Mouse (Mus musculus) myocyte (in vitro differentiated cells): ENCODE results near the gene Gm21969. TPM values are rescaled to one million over a fixed set of nuclear protein-coding genes. Genes with fewer than 3 reads are reported as not detected.
A peak's percentile ranks its signal among the peaks of the same experiment; 100 is the strongest.

Experiments
- H3K27me3 ChIP-seq: one replicate; pipeline ENCODE4 v1.6.1; 2011; ENCODE audit not compliant: control insufficient read depth, insufficient read depth, insufficient read length
- H3K36me3 ChIP-seq: one replicate; pipeline ENCODE4 v1.6.1; 2011; ENCODE audit not compliant: control insufficient read depth, insufficient read depth
- H3K4me2 ChIP-seq: one replicate; pipeline ENCODE4 v1.6.1; 2011; ENCODE audit warnings: low read depth, control low read depth
- H3K4me3 ChIP-seq: one replicate; pipeline ENCODE4 v1.5.1; 2011; ENCODE audit warnings: mild to moderate bottlenecking, control low read depth, moderate library complexity
- H3K79me2 ChIP-seq: one replicate; pipeline ENCODE4 v1.6.1; 2011; ENCODE audit not compliant: control insufficient read depth, insufficient read depth
- H3ac ChIP-seq: one replicate; pipeline ENCODE4 v1.6.1; 2011; ENCODE audit not compliant: control insufficient read depth, insufficient read length
- CEBPB ChIP-seq: IDR thresholded peaks from 2 replicates; pipeline ENCODE4 v1.6.1; 2011; ENCODE audit warnings: mild to moderate bottlenecking, moderate library complexity; ENCODE audit not compliant: poor library complexity, insufficient read depth, severe bottlenecking
- E2F4 ChIP-seq: IDR thresholded peaks from one replicate; pipeline ENCODE4 v1.6.1; 2011; ENCODE audit warnings: mild to moderate bottlenecking, control low read depth, moderate library complexity; ENCODE audit not compliant: insufficient read depth
- MAX ChIP-seq: IDR thresholded peaks from one replicate; pipeline ENCODE4 v1.6.1; 2011; ENCODE audit warnings: low read depth, mild to moderate bottlenecking, control low read depth
- MYOD1 ChIP-seq, 3 experiments: IDR thresholded peaks; one replicate each; pipeline ENCODE4 v1.6.1; 2011; ENCODE audit warnings: control low read depth in 2 of 3, low read depth in 2 of 3, mild to moderate bottlenecking in 2 of 3, moderate library complexity in 1 of 3; ENCODE audit not compliant: insufficient read length in 2 of 3, control insufficient read depth in 1 of 3
- MYOG ChIP-seq, 3 experiments: IDR thresholded peaks; one replicate each; pipeline ENCODE4 v1.6.1; 2011; ENCODE audit warnings: control low read depth in 2 of 3, low read depth in 2 of 3, mild to moderate bottlenecking in 2 of 3; ENCODE audit not compliant: insufficient read length in 2 of 3, control insufficient read depth in 1 of 3, insufficient read depth in 1 of 3
- POLR2A ChIP-seq: IDR thresholded peaks from one replicate; pipeline ENCODE4 v1.6.1; 2011; ENCODE audit warnings: low read depth, mild to moderate bottlenecking, control low read depth, moderate library complexity; ENCODE audit not compliant: insufficient read length
- POLR2AphosphoS2 ChIP-seq: IDR thresholded peaks from one replicate; pipeline ENCODE4 v1.6.1; 2011; ENCODE audit warnings: low read depth, control low read depth; ENCODE audit not compliant: insufficient read length
- REST ChIP-seq: IDR thresholded peaks from one replicate; pipeline ENCODE4 v1.6.1; 2011; ENCODE audit warnings: mild to moderate bottlenecking, control low read depth, moderate library complexity; ENCODE audit not compliant: insufficient read depth, insufficient read length
- SRF ChIP-seq: IDR thresholded peaks from one replicate; pipeline ENCODE4 v1.6.1; 2011; ENCODE audit warnings: low read depth; ENCODE audit not compliant: control insufficient read depth, insufficient read length
- TCF12 ChIP-seq: IDR thresholded peaks from one replicate; pipeline ENCODE4 v1.6.1; 2011; ENCODE audit warnings: mild to moderate bottlenecking, control low read depth; ENCODE audit not compliant: poor library complexity, insufficient read depth, severe bottlenecking
- TCF3 ChIP-seq: IDR thresholded peaks from one replicate; pipeline ENCODE4 v1.6.1; 2011; ENCODE audit warnings: low read depth, control low read depth; ENCODE audit not compliant: insufficient read length
- USF1 ChIP-seq: IDR thresholded peaks from one replicate; pipeline ENCODE4 v1.6.1; 2011; ENCODE audit warnings: low read depth, mild to moderate bottlenecking, control low read depth, moderate library complexity
- polyA plus RNA-seq: library from polyadenylated mRNA; unstranded; fragments of >200 nt; fragmentation: generic; extraction: Trizol; gene quantifications from one replicate; pipeline ENCODE4 v1.2.1, GENCODE M21; 2012; ENCODE audit warnings: missing spikeins

Gm21969 gene
- polyA plus RNA-seq, 1 experiment = 0.06 TPM

DNA sequence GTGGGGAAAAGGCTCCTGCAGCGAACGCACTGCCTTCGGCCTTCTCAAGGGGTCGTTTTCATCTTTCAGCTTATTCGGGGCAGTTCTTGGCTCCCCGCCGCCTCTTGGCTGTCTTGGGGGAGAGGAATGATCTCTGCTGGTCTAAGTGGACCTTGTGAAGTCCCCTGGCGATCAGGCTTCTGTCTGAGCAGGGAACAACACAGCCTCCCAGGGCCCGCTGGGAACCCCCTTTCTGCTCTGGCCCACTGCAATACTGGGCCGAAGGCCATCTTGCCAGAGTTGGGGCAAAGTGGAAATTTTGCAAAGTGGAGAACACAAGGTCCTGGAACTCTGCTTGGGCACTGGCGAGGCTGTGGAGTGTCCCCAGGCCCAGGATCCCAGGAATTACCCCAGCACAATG is 18.3 kb upstream of the Gm21969 start:
- peaks cover 84% of the 10 kb centered on the region for H3K79me2 ChIP-seq
- H3K27me3 ChIP-seq = no peaks in the 10 kb centered on the region
- no peak overlapping the region for H3ac ChIP-seq
- no peaks in the 10 kb centered on the region for H3K36me3 ChIP-seq
- H3K4me3 ChIP-seq = no peak overlapping the region
- peak overlapping the region; percentile 18 for H3K4me2 ChIP-seq
- TF ChIP-seq USF1 = no peak
- no peak for TF ChIP-seq E2F4
- no peak for TF ChIP-seq REST
- no peak for TF ChIP-seq CEBPB
- TF ChIP-seq SRF = no peak

DNA sequence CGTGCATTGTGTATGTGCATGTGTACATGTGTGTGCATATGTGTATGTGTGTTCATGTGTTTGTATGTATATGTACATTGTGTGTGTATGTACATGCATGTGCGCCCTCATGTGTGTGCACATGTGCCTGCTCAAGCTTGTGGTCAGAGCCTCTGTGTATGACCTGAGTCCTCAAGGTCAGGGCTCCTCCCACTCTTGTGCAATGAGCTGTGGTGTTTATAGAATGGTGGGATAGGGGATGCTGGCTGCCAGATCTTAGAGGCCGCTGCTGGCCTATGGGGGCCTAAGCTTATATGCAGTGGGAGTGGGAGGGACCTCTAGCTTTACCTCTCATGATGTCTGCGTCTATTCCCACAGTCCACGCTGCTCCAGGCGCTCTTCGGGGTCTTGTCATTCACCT is 17.3 kb upstream of the Gm21969 start:
- Histone ChIP-seq H3K79me2 (peaks cover 85% of the 10 kb centered on the region), H3K27me3 (no peaks in the 10 kb centered on the region), H3ac (no peak overlapping the region), H3K36me3 (no peaks in the 10 kb centered on the region), H3K4me2 (no peak overlapping the region), H3K4me3 (no peak overlapping the region)
- TF ChIP-seq SRF = no peak
- TF ChIP-seq CEBPB = peak; percentile 53; the same call in 1 of the 2 replicates

DNA sequence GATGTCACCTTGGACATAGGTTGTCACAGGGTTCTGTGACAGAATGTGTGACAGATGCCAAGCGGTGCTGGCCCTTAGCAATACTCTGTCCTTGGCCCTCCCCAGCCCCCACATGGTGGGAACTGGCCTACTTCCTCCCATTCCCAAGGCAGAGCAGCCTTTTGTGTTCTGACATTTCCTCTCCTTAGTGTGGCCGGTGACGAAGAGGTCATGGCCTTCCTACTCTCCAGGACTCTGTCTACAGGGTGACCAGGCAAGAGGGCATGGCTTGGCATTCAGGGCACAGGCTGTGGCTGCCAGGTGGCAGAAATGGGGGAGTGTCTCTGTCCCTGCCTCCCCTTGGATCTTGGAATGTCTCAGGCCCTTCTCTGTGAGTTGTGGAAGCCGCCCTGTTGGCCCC is 15.6 kb upstream of the Gm21969 start:
- H3K79me2 ChIP-seq = peaks cover 88% of the 10 kb centered on the region
- H3ac ChIP-seq = no peak overlapping the region
- H3K4me3 ChIP-seq = no peak overlapping the region
- H3K36me3 ChIP-seq = no peaks in the 10 kb centered on the region
- peak in 1 of 3 experiments; percentile 30 for TF ChIP-seq MYOD1 (IDR thresholded peaks at IDR 0.05; ENCODE audit: control insufficient read depth in 1 of 3, insufficient read length in 2 of 3, low read depth in 2 of 3)
- TF ChIP-seq MYOG (IDR thresholded peaks at IDR 0.05; ENCODE audit: control insufficient read depth in 1 of 3, insufficient read depth in 1 of 3, insufficient read length in 2 of 3, low read depth in 2 of 3) = peak in 1 of 3 experiments; percentile 45
- TF ChIP-seq REST = no peak
- peak overlapping the region; percentile 47 for H3K4me2 ChIP-seq
- no peaks in the 10 kb centered on the region for H3K27me3 ChIP-seq

DNA sequence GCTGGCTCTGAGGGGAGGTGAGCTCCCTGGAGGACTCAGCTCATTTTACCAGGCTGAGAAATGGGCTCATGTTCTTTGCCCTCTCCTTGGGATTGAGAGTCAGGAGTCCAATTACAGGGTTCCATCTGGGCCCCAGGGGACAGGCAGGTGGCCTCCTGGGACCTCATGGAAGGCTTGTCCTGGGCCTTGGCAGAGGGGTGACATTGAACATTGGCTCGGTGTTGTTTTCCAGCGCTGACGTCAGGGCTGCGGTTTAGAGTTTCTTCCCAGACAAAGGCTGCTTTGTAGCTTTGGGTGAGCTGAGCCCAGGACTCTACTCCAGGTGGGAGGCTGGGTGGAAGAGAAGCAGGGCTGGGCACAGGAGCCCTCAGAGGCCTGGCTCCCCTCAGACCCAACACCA is 15.2 kb upstream of the Gm21969 start:
- peak in 1 of 3 experiments; percentile 5 for TF ChIP-seq MYOG (IDR thresholded peaks at IDR 0.05; ENCODE audit: control insufficient read depth in 1 of 3, insufficient read depth in 1 of 3, insufficient read length in 2 of 3, low read depth in 2 of 3)
- no peak for TF ChIP-seq POLR2A
- H3K36me3 ChIP-seq = no peaks in the 10 kb centered on the region
- no peak overlapping the region for H3K4me3 ChIP-seq
- no peak overlapping the region for H3ac ChIP-seq
- no peaks in the 10 kb centered on the region for H3K27me3 ChIP-seq
- peaks cover 88% of the 10 kb centered on the region for H3K79me2 ChIP-seq
- peak overlapping the region; percentile 47 for H3K4me2 ChIP-seq

DNA sequence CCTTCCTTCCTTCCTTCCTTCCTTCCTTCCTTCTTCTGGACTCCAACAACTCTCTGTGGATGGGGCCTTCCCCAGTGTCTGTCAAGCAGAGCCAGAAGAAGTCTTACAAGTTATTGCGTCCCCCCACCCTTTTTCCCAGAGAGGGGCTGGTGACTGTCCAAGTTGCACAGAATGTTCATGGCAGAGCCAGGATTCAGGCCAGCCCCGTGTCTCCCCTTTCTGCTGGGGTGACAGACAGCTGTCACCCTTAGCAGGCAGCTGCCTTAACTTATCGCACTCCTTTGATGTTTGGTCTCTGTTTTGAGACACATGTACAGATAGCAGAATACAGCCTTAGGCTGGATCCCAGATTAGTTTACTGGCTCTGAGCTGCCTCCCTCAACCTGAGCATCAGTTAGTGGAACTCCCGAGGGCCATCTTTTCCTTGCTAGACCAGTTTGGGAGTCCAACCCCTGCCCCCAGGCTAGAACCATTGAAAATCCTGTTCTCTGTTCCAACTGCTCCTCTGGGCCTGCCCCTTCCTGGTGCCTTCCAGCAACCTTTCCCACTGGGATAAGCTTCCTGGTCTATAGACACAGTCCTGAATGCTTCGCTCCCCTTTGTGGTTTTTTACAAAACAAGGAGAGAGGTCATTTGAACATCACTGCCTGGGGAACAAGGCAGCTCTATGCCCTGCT is 13.5 kb upstream of the Gm21969 start:
- TF ChIP-seq POLR2A (no peak), MYOD1 (IDR thresholded peaks at IDR 0.05; ENCODE audit: control insufficient read depth in 1 of 3, insufficient read length in 2 of 3, low read depth in 2 of 3) (peak in 2 of 3 experiments; percentile 40 to 83), MYOG (IDR thresholded peaks at IDR 0.05; ENCODE audit: control insufficient read depth in 1 of 3, insufficient read depth in 1 of 3, insufficient read length in 2 of 3, low read depth in 2 of 3) (peak in 1 of 3 experiments; percentile 38)
- Histone ChIP-seq H3K79me2 (peaks cover 90% of the 10 kb centered on the region), H3K4me2 (no peak overlapping the region), H3K4me3 (no peak overlapping the region), H3K36me3 (no peaks in the 10 kb centered on the region), H3K27me3 (no peaks in the 10 kb centered on the region), H3ac (no peak overlapping the region)

DNA sequence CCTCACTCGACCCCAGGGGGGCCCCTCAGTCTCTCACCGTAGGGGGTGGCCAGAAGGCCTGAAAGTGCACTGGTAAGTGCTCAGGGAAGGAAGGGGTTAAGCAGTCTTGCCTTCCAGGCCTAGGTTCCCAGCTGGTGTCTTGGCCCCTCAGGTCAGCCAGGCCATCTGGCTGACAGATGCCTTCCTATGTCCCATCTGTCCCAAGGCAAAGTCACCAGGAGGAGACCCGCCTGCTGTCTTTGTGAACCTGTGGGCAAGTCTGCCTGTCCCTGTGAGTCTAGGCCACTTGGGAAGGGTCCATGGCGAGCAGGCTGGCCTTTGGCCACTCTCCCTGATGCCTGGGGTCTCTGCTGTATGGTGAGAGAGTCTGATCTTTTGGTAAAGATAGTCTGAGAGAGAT is 12.5 kb upstream of the Gm21969 start:
- Histone ChIP-seq H3ac (no peak overlapping the region), H3K79me2 (peaks cover 92% of the 10 kb centered on the region), H3K27me3 (no peaks in the 10 kb centered on the region), H3K4me3 (no peak overlapping the region), H3K4me2 (no peak overlapping the region), H3K36me3 (no peaks in the 10 kb centered on the region)
- TF ChIP-seq MAX (no peak), USF1 (no peak), CEBPB (no peak), SRF (no peak), MYOG (IDR thresholded peaks at IDR 0.05; ENCODE audit: control insufficient read depth in 1 of 3, insufficient read depth in 1 of 3, insufficient read length in 2 of 3, low read depth in 2 of 3) (peak in 1 of 3 experiments; percentile 84), REST (no peak), MYOD1 (IDR thresholded peaks at IDR 0.05; ENCODE audit: control insufficient read depth in 1 of 3, insufficient read length in 2 of 3, low read depth in 2 of 3) (peak in 2 of 3 experiments; percentile 36 to 50), TCF12 (no peak), E2F4 (no peak), TCF3 (peak; percentile 25), POLR2A (no peak), POLR2AphosphoS2 (no peak)
